Mouse (Mus musculus): ENCODE data around the gene Asxl1.

The Asxl1 gene

GRCm38 (mm10) chr2:153412563-153412962 is 66.9 kb downstream of the Asxl1 start:
- no peak for DNase-seq (ENCODE audit: low spot score)

- DNase-seq (ENCODE audit: low spot score) = no peak
Measured at GRCm38 (mm10) chr2:153414607-153415006, 69.0 kb downstream of the Asxl1 start.

GRCm38 (mm10) chr2:153417841-153418240 is 72.2 kb downstream of the Asxl1 start:
- no peak for DNase-seq (ENCODE audit: low spot score)

- no peak for DNase-seq (ENCODE audit: low spot score)
Measured at GRCm38 (mm10) chr2:153418381-153418780, 72.8 kb downstream of the Asxl1 start.

- DNase-seq (ENCODE audit: low spot score) = no peak
Measured at GRCm38 (mm10) chr2:153421233-153421632, 75.6 kb downstream of the Asxl1 start.

- DNase-seq (ENCODE audit: low spot score) = no peak
Measured at GRCm38 (mm10) chr2:153422051-153422450, 76.4 kb downstream of the Asxl1 start.

- no peak for DNase-seq (ENCODE audit: low spot score)
Measured at GRCm38 (mm10) chr2:153423113-153423512, 77.5 kb downstream of the Asxl1 start.

- DNase-seq (ENCODE audit: low spot score) = no peak
Measured at GRCm38 (mm10) chr2:153424557-153424956, 78.9 kb downstream of the Asxl1 start.

GRCm38 (mm10) chr2:153425124-153425844 is 79.7 kb downstream of the Asxl1 start:
- DNase-seq (ENCODE audit: low spot score) = no peak

- DNase-seq (ENCODE audit: low spot score) = no peak
Measured at GRCm38 (mm10) chr2:153425998-153426670, 80.5 kb downstream of the Asxl1 start.

GRCm38 (mm10) chr2:153426931-153427330 is 81.3 kb downstream of the Asxl1 start:
- no peak for DNase-seq (ENCODE audit: low spot score)

- DNase-seq (ENCODE audit: low spot score) = no peak
Measured at GRCm38 (mm10) chr2:153428485-153428884, 82.9 kb downstream of the Asxl1 start.

GRCm38 (mm10) chr2:153430571-153430970 is 84.9 kb downstream of the Asxl1 start:
- no peak for DNase-seq (ENCODE audit: low spot score)

GRCm38 (mm10) chr2:153432492-153432891 is 86.9 kb downstream of the Asxl1 start:
- no peak for DNase-seq (ENCODE audit: low spot score)

- no peak for DNase-seq (ENCODE audit: low spot score)
Measured at GRCm38 (mm10) chr2:153433859-153434258, 88.2 kb downstream of the Asxl1 start.

- no peak for DNase-seq (ENCODE audit: low spot score)
Measured at GRCm38 (mm10) chr2:153434880-153435831, 89.5 kb downstream of the Asxl1 start.

GRCm38 (mm10) chr2:153436641-153437305 is 91.1 kb downstream of the Asxl1 start:
- DNase-seq (ENCODE audit: low spot score) = no peak

- no peak for DNase-seq (ENCODE audit: low spot score)
Measured at GRCm38 (mm10) chr2:153437306-153437659, 91.7 kb downstream of the Asxl1 start.

GRCm38 (mm10) chr2:153440755-153441154 is 95.1 kb downstream of the Asxl1 start:
- DNase-seq (ENCODE audit: low spot score) = no peak

GRCm38 (mm10) chr2:153441228-153441627 is 95.6 kb downstream of the Asxl1 start:
- no peak for DNase-seq (ENCODE audit: low spot score)

GRCm38 (mm10) chr2:153442720-153443119 is 97.1 kb downstream of the Asxl1 start:
- no peak for DNase-seq (ENCODE audit: low spot score)

All from layer of hippocampus, adult 9-10 months (tissue).